Mouse (Mus musculus): ENCODE data around the gene Cfap52.

- TF ChIP-seq FLI1 (IDR thresholded peaks at IDR 0.05; ENCODE audit: low read length) (no peak), GATA1 (IDR thresholded peaks at IDR 0.05; ENCODE audit: borderline replicate concordance, low read length) (no peak)
These were observed 18.1 kb upstream of the Cfap52 start for GRCm38 (mm10) chr11:67983564-67983963.
